Mouse (Mus musculus): ENCODE measurements at regions not wholly inside any gene's neighbourhood (a gene's known extent, or its start where the extent isn't known, plus 50 kb on each side); places are given as distances from the start of the nearest gene placed in this dataset.
A peak's percentile ranks its signal among the peaks of the same experiment; 100 is the strongest.

GRCm38 (mm10) chr14:105779760-105780159, 116.9 kb downstream of the Spry2 start:
- peak in 1 of 2 experiments; percentile 13 for DNase-seq (ENCODE audit: low spot score in 2 of 2)

GRCm38 (mm10) chr14:105779349-105779748, 117.3 kb downstream of the Spry2 start:
- DNase-seq (ENCODE audit: low spot score in 2 of 2): peak; percentile 57 to 58

- DNase-seq (ENCODE audit: low spot score in 2 of 2): no peak
Observed at GRCm38 (mm10) chr14:105773674-105774073, 122.9 kb downstream of the Spry2 start.

- no peak for DNase-seq (ENCODE audit: low spot score in 2 of 2)
Observed at GRCm38 (mm10) chr14:105767100-105767499, 129.5 kb downstream of the Spry2 start.

- DNase-seq (ENCODE audit: low spot score in 2 of 2): no peak
Observed at GRCm38 (mm10) chr14:105752509-105753375, 143.9 kb downstream of the Spry2 start.

- DNase-seq (ENCODE audit: low spot score in 2 of 2): no peak
Observed at GRCm38 (mm10) chr14:105751762-105752161, 144.9 kb downstream of the Spry2 start.

GRCm38 (mm10) chr14:105744578-105744977, 152.0 kb downstream of the Spry2 start:
- no peak for DNase-seq (ENCODE audit: low spot score in 2 of 2)

- DNase-seq (ENCODE audit: low spot score in 2 of 2): no peak
Observed at GRCm38 (mm10) chr14:105744125-105744524, 152.5 kb downstream of the Spry2 start.

GRCm38 (mm10) chr14:105740889-105741288, 155.7 kb downstream of the Spry2 start:
- peak; percentile 43 to 47 for DNase-seq (ENCODE audit: low spot score in 2 of 2)

- no peak for DNase-seq (ENCODE audit: low spot score in 2 of 2)
Observed at GRCm38 (mm10) chr14:105738568-105738967, 158.1 kb downstream of the Spry2 start.

- DNase-seq (ENCODE audit: low spot score in 2 of 2): no peak
Observed at GRCm38 (mm10) chr14:105736352-105736751, 160.3 kb downstream of the Spry2 start.

GRCm38 (mm10) chr14:105734291-105734690, 162.3 kb downstream of the Spry2 start:
- DNase-seq (ENCODE audit: low spot score in 2 of 2): no peak

GRCm38 (mm10) chr14:105733013-105733728, 163.4 kb downstream of the Spry2 start:
- peak; percentile 50 to 59 for DNase-seq (ENCODE audit: low spot score in 2 of 2)

GRCm38 (mm10) chr14:105732221-105733012, 164.2 kb downstream of the Spry2 start:
- DNase-seq (ENCODE audit: low spot score in 2 of 2): peak; percentile 75 to 82

- no peak for DNase-seq (ENCODE audit: low spot score in 2 of 2)
Observed at GRCm38 (mm10) chr14:105730786-105731185, 165.8 kb downstream of the Spry2 start.

GRCm38 (mm10) chr14:105728841-105729240, 167.8 kb downstream of the Spry2 start:
- no peak for DNase-seq (ENCODE audit: low spot score in 2 of 2)

- DNase-seq (ENCODE audit: low spot score in 2 of 2): no peak
Observed at GRCm38 (mm10) chr14:105725741-105726140, 170.9 kb downstream of the Spry2 start.

- no peak for DNase-seq (ENCODE audit: low spot score in 2 of 2)
Observed at GRCm38 (mm10) chr14:105722923-105723322, 173.7 kb downstream of the Spry2 start.

GRCm38 (mm10) chr14:105721576-105721975, 175.0 kb downstream of the Spry2 start:
- no peak for DNase-seq (ENCODE audit: low spot score in 2 of 2)

- DNase-seq (ENCODE audit: low spot score in 2 of 2): peak in 1 of 2 experiments; percentile 44
Observed at GRCm38 (mm10) chr14:105720816-105721510, 175.7 kb downstream of the Spry2 start.

Measured in right cerebral cortex, adult 2 months (tissue).